Mouse (Mus musculus) cerebellum, adult 8-10 months (tissue): ENCODE results near the gene 5730596B20Rik.

Experiments
- DNase-seq: peaks from one replicate; pipeline ENCODE4 v3.0.0; 2022

Gene 5730596B20Rik

DNA sequence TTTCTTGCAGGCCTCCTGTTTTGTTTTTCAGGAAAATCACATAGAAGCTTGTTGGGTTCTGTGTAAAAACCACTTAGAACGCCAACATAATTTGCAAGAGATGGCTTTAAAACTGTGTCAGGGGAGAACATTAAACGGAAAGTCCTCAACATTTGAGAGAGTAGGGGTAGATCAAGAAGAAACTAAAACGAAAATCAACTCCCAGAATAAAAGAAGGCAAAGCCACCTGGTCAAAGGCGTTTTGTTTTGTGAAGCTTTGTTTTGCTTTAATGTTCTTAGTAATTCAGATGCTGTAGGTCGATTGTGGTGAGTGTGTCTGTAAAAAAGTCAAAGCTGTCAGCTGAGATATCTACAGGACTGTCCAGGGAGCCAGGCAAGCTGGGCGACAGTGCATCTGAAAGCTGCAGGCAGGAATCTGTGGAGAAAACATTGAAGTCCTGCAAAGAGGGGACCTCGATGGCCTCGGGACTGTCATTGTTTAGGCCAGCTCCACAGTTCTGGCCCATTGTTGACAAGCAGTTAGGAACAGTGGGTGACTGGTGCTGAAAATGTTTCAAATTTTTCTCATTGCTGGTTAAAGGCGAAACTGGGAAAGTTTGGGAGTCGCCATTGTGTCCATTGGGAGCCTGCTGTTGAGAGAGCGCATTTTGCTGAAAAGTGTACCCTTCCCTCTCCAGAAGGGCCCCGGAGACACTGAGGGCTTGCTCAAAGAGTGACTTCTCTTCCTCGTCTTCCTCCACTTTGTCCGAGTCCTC lies 14.5 kb upstream of the 5730596B20Rik start:
- DNase-seq: no peak

DNA sequence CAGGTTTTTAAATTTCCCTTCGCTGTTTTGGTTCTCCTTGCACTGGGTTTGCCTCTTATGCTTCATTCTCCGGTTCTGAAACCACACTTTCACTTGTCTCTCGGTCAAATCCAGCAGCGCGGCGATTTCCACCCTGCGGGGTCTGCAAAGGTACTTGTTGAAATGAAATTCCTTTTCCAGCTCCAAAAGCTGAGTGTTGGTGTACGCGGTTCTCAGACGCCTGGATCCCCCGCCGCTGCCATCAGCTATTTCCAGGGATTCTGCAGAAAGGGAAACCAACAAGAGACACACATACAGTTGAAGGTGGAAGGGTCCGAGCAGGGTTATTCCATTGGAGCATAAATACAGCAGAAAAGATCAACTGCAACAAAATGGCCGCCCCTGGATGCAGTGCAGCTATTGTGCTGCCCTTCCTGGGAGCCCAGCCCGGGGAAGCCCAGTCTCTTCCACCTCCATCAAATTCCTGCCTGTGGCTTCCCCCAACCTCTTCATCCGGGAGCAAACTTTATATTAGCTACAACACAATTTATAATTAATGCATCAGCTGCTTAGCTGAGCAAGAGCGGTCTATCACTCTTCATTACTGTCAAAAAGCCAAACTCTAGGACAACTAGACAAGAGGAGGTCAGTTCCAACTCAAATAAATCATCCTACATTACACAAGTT lies 13.8 kb upstream of the 5730596B20Rik start:
- DNase-seq: no peak

- no peak for DNase-seq
Observed at GRCm38 (mm10) chr6:52164051-52164625, 13.2 kb upstream of the 5730596B20Rik start.

- DNase-seq: no peak
Observed at GRCm38 (mm10) chr6:52164626-52165440, 12.5 kb upstream of the 5730596B20Rik start, which contains the start of gene Hoxa2. Hoxa2 (minus strand) TSS chr6:52164831.

DNA sequence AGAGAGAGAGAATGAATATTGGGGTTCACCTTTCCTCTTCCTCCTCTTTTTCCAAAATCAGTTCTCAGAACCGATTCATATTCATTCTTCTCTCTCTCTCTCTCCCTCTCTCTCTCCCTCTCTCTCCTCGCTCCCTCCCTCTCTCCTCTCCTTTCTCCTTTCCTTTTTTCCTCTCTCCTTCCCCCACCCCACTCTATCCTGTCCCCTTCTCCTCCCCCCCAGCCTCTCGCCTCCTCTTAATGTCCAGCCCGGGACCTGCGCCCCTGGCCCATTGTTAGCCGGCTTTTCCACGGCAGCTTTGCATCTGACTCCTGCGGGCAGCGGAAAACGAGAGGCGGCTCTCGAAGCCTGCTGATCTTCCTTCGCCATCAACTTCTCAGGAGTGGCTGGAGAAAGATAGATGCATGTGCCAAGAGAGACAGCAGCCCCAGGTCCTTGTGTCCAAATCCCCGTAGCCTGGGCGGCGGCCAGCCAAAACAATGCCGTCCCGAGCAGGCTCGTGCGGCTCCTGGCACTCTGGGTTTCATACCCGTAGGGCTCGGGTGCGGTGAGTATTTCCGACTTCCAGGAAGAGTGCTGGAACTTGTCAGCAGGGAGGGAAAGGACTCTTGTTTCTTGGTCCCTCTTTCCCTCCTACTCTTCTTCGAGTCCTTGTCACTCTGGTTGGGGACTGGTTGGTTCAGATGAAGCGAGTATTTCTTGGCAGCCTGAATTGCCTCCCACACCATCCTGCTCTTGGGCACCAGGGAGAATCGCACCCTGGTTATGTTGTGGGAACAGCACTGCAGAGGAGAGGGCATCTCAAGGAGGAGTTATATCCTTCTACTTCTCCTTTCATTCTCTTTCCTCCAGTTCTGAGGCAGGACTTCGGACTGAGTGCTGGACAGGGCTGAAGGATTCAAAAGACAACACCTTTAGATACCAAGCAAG lies 11.6 kb upstream of the 5730596B20Rik start:
- DNase-seq: no peak

- no peak for DNase-seq
Observed at GRCm38 (mm10) chr6:52166431-52167077, 10.7 kb upstream of the 5730596B20Rik start.

DNA sequence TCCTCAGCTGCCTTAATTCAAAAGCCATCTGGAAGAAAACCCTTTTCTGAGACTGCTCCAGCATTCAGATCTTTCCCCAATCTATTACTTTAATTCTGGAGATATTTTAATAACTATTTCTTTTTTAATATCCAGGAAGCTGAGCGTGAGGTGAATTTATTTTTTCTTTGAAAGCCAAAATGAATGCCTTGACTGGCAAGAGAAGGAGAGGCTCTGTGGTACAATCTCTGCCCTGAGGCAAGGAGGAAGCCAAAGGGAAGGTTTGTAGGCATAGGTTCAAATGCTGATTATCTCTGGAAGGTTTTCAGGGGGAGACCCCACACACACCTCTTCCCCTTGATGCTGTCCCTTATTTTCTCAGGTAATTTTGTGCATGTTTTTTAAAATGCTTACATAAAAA lies 10.1 kb upstream of the 5730596B20Rik start:
- DNase-seq: no peak

DNA sequence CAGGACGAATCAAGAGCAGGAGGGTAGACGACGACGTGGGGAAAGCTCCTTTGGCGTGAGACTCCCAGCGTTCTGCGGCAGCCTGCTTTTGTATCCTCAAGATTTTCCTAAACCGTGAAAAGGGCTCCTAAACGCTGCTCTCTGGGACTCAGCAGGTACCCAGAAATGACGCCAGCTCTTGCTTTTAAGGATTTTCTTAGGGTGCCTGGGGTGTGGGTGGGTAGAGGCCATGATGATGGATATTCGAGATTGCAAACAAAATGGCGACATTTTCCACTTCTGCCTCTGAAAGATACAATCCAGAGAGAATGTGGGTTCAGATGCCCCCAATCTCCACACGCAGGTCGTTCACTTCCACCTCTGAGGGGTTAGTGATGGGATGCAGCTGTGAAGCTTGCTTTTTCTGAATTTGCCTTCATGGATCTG lies 9.5 kb upstream of the 5730596B20Rik start:
- no peak for DNase-seq

GRCm38 (mm10) chr6:52168191-52169055 lies 8.9 kb upstream of the 5730596B20Rik start:
- DNase-seq: no peak

GRCm38 (mm10) chr6:52169499-52170165 lies 7.7 kb upstream of the 5730596B20Rik start:
- DNase-seq: no peak

DNA sequence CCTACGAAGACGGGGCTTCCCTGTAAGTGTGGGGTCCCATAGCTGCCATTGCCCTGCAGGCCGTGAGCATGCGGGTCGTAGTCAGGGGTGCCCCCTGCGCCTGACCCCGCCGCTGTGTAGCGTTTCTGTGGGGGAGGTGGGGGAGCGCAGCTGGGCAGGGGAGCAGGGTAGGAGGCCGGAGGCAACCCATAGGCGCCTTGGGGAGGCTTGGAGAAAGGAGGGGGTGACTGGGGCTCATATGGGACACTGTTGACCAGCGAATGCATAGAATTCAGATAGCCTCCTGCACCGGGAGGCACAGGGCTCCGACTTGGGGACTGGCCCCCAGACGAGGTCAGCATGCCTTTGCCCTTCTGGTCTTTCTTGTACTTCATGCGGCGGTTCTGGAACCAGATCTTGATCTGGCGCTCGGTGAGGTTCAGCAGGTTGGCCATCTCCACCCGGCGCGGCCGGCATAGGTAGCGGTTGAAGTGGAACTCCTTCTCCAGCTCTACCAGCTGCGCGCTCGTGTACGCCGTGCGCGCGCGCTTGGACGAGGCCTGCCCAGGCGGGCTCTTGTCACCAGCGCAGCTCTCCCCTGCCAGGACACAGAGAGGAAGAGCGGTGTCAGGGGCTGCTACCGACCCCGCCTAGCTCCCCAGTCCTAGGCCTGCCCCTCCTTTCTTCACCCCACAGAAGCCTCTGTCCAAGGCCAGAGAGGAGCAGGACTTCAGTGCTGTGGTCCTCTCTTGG lies 7.0 kb upstream of the 5730596B20Rik start:
- DNase-seq: no peak

DNA sequence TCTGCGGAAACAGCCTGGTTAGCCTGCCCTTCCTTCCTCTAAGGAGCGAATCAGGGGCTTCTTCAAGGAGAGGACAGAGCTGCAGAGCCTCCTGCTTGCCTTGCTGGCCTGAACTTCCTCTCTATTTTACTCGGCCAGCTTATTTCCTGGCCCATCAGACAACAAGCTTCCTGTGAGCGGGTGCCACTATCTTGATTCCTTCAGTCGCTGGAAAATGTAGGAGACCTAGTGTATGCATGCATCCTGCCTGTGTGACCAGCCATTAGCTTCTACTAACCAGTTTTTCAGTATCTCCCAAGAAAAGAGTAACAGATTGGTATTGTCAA lies 6.4 kb upstream of the 5730596B20Rik start:
- DNase-seq: no peak

DNA sequence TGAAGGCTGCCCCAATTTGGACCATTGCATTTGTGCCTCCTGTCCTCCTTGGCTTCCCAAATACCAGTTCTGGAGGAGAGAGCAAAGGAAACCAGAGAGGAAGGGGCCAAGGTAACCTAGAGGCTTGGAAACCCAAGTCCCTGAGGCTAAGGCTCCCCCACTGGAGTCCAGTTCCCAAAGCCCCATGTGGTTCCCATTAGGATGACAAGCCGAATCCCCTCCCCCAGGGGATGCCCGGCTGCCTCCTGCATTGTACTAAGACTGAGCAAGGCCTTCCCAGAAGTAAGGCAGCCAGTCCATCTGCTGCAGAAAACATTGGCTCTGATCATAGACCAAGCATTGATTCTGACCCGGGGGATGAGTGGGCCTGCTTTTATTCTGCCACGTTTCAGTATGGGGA lies 6.0 kb upstream of the 5730596B20Rik start:
- DNase-seq: no peak

DNA sequence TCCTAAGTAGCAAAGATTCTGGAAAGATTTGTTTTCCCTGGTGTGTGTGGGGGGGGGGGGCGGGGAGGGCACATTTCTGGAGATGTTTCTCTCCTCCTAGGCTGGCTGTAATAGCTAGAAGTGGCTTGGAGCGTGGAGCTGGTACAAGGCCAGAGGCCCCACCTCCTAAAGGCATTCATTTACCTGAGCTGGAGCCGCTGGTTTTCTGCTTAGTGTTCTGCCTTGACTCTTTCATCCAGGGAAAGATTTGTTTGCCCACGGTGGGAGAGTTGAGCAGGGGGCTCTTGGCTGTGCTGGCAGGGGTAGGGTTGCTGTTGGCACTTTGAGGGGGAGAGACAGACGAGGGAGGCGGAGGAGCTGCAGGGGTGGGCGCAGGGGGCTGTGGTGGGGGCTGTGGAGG lies 5.4 kb upstream of the 5730596B20Rik start:
- DNase-seq: no peak

- no peak for DNase-seq
Observed at GRCm38 (mm10) chr6:52172501-52172900, 4.8 kb upstream of the 5730596B20Rik start.

GRCm38 (mm10) chr6:52173648-52174047 lies 3.6 kb upstream of the 5730596B20Rik start:
- DNase-seq: no peak

- no peak for DNase-seq
Observed at GRCm38 (mm10) chr6:52174968-52175751, 2.1 kb upstream of the 5730596B20Rik start.

GRCm38 (mm10) chr6:52175864-52176263 lies 1.4 kb upstream of the 5730596B20Rik start:
- DNase-seq: no peak
